Mouse (Mus musculus): ENCODE measurements around the gene Siae.

- TF ChIP-seq CTCF (IDR thresholded peaks at IDR 0.05; ENCODE audit: low read depth, low read length) (no peak), POLR2A (IDR thresholded peaks at IDR 0.05; ENCODE audit: extremely low read depth, insufficient read depth, low read length) (no peak)
Measured at GRCm38 (mm10) chr9:37567454-37567853, 12.0 kb downstream of the Siae start.

Data from liver, adult 2 months (tissue).